Mouse (Mus musculus) ovary, postnatal 10 days (tissue): ENCODE results near the gene Gcn1l1.
A peak's percentile ranks its signal among the peaks of the same experiment; 100 is the strongest.
"Not testable (repeated sequence)": the region's sequence is repeated elsewhere in the genome, so short reads cannot be mapped to it uniquely, and the experiment has no call there.

Experiments
- DNase-seq: peaks from one replicate; pipeline ENCODE4 v3.0.0; 2022; ENCODE audit warnings: low spot score

Gene Gcn1l1

DNA sequence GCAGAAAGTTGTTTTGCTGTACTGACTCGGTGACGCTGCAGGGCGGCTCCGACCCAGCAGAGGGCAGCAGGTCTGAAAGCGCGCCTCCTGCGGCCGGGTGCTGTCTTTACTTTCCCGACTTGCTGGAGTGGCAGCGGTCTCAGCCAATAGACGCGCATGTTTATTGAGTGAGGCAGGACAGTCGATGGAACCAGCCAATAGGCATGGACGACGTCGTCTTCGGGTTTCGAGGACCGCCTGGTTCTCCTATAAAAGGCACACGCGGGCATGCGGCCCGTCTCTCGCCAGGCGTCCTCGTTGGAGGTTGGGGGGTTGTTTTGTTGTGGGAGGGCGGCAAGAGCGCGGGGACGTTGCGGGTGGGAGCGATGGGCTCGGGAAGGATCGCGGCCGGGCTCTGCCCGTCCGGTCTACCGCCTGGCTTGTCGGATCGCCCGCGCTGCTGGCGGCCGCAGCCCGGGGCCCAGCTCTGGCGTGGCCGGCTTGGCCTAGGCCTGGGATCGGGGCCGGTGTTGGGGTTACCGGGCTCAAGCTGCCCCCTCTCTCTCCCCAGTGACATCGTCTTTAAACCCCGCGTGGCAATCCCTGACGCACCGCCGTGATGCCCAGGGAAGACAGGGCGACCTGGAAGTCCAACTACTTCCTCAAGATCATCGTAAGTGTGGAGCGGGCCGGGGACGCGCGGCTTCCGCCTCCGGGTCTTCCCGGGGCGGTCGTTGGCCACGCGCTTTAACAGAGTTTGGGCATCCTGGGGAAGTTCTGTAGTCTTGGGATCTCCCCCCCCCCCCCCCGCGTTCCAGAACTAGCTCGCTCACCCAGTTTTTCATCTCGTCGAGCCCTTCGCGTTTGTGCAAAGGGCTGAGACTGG lies 5.6 kb upstream of the Gcn1l1 start, which contains the start of gene Rplp0:
Rplp0 (plus strand) TSS at position 231 of the 865 bp plus-strand sequence.
- DNase-seq = peak; percentile 100

- DNase-seq = no peak
Measured at GRCm38 (mm10) chr5:115560336-115560905, 4.6 kb upstream of the Gcn1l1 start.

DNA sequence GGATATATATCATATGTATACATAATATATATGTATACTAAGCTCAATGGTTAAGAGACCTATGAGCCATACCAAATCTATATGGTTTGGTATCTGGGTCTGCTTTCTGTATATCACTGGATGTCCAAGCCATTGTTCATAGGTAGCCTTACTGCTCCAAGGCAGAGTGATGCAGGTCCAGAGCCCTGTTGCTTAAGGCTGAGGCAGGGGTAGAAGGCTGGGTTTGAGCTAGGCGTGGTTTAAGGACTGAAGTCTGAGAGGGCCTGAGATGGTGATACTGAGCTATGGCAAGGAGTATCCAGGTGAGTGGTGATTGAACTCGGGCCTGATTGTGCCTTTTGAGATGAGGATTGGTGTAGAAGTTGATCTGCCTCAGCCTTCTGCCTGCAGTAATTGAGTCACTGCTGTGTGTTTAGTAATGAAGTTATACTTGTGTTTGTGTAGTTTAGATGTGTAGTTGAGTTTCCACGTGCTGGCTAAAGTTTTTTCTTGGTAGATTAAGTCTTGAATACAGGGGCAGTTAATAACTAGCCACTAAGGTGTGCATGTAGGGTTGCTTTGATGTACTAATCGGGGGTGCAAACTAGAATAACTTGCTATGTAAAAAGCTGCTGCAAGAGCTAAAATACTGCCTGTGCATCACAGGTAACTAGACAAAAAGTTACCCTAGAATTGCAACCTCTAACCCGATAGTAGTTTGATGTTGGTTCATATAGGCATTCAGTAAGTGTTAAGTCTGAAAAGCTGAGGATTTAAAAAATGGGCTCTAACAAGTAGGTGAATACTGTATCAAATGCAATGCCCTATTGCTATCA lies 1.1 kb upstream of the Gcn1l1 start:
- DNase-seq = no peak

DNA sequence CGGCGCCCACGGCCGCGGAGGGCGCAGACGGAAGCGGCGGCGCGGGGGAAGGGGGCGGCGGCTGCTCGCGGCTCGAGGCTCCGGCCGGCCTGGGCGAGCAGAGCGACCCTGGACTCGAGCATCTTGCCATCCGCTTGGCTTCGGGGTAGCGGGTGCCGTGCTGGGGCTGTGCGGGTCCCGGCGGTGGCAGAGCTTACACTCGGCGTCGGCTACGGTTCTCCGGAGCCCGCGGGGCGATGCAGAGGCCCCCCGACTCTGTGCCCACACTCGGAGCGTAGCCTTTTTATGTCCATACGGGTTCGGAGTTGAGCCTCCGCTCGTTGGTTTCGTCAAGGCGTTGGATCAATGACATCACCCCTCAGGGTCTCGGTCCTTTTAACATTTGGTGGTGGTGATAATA lies 349 bp downstream of the Gcn1l1 start:
- DNase-seq = no peak

GRCm38 (mm10) chr5:115568681-115569080 lies 3.6 kb downstream of the Gcn1l1 start:
- DNase-seq = no peak

- DNase-seq = no peak
Measured at GRCm38 (mm10) chr5:115569308-115569707, 4.3 kb downstream of the Gcn1l1 start.

DNA sequence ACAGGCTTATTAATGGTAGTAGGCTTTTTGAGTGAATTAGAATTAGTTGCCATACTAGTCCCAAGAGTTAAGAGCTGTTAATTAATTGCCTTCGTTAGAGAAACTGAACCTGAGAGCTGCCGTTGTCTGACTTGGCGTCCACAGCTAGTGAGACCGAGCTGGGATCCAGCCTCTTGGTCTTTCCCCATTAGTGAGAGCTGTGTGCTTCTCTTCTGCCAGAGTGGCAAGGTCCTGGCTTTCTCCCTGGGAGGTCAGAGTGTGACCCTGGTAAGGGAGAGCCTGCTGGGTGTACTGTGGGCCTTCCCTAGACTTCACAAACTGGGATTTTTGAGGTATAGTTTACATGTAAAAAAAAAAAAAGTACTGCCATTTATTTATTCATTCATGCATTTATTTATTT lies 4.7 kb downstream of the Gcn1l1 start:
- no peak for DNase-seq

DNA sequence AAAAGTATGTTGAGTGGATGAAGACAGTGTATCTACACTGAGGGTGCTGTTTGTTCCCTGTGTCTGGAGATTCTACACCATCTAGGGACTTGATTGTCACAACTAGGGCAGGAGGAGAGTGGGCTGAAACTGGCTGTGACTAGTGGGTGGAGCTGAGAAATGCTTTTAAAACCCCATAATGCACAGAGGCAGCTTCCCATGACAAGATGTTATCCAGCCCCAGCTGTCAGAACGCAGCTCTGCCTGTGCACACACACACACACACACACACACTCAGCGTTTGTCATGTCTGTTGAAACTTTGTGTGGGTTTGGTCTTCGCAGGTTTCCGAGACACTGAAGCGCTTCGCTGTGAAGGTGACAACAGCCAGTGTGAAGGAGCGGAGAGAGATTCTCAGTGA lies 6.0 kb downstream of the Gcn1l1 start:
- DNase-seq = no peak

GRCm38 (mm10) chr5:115572679-115573535 lies 7.9 kb downstream of the Gcn1l1 start:
- DNase-seq = no peak

GRCm38 (mm10) chr5:115574992-115575391 lies 9.9 kb downstream of the Gcn1l1 start:
- peak; percentile 21 for DNase-seq

GRCm38 (mm10) chr5:115577686-115578085 lies 12.6 kb downstream of the Gcn1l1 start:
- not testable (repeated sequence) for DNase-seq

DNA sequence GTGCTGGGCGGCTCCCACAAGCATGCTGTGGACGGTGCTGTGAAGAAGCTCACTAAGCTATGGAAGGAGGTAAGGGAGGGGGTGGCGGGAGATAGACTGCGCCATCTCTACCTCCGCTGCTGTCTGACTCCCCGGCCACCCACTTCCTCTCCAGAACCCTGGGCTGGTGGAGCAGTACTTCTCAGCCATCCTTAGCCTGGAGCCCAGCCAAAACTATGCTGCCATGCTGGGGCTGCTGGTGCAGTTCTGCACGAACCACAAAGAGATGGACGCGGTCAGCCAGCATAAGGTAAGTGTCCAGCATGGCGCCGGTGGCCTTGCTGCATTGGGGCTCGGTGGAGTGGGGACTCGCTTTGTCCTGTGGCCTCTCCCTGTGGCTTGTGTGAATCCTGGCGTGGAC lies 13.9 kb downstream of the Gcn1l1 start:
- DNase-seq = no peak

DNA sequence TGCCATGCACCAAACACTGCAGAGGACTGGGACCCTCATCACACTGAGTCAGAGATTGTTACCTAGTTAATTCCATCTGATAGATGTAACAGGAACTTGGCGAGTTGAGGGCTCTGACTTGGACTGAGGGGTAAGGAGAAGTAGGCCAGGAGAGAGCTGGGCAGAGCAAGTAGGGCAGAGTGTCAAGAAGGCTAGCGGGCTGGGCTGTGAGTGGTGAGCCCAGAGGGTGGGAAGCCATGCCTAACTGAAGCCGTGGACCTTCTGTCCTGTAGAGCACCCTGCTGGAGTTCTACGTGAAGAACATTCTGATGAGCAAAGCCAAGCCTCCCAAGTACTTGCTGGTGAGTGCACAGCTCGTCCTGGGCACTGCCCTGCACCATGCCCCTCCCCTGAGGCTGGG lies 14.3 kb downstream of the Gcn1l1 start:
- no peak for DNase-seq

GRCm38 (mm10) chr5:115580229-115581001 lies 15.4 kb downstream of the Gcn1l1 start:
- no peak for DNase-seq

DNA sequence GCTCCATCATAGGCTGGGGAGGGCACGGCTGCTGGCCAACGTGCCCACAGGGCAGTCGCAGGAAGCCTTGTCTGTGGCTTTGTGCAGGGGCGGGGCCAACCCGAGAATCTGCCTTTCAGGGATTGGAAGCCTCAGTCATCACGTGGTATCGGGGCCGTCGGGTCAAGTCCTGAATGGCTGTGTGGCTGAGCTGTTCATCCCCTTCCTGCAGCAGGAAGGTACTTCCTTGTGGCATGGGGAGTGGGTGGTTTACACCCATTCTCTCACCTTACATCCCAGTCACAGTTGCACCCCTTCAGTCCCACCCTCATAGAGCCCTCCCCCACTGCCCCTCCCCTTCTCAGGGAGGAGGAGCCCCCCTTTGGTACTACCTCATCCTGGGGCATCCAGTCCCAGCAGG lies 16.6 kb downstream of the Gcn1l1 start:
- DNase-seq = no peak

GRCm38 (mm10) chr5:115585616-115586015 lies 20.6 kb downstream of the Gcn1l1 start:
- no peak for DNase-seq

DNA sequence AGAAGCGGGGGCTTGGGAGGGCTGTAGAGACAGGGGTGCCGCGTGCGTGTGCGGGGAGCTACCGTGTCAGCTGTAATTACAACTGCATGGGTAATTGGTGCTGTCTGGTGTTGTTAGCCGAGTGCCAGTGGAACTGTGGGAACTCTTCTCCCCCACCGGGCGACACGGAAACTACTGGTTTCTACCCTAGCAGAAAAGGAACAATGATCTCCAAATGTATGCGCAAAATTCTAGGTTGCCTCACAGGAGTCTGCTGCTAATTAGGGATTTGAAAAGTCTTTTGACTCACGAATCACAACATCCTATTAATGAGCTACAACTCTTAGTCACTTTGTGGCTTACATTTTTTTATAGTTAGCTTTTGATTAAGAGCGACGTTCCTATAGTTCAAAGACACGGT lies 21.1 kb downstream of the Gcn1l1 start:
- DNase-seq = no peak

DNA sequence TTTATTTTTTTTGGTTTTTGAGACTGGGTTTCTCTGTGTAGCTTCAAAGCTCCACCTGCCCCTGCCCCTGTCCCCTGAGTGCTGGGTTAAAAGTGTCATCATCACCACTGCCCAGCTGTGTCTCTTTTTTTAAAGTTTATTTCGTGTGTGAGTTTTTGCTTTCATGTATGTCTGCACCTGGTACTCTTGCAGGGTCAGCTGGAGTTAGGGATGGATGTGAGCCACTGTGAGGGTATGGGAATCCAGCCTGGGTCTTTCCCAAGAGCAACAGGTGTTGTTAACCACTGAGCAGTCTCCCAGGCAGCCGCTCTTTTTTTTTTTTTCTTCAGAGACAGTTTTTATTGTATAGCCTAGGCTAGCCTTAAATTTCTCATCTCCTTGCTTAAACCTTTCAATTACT lies 21.7 kb downstream of the Gcn1l1 start:
- DNase-seq = no peak

DNA sequence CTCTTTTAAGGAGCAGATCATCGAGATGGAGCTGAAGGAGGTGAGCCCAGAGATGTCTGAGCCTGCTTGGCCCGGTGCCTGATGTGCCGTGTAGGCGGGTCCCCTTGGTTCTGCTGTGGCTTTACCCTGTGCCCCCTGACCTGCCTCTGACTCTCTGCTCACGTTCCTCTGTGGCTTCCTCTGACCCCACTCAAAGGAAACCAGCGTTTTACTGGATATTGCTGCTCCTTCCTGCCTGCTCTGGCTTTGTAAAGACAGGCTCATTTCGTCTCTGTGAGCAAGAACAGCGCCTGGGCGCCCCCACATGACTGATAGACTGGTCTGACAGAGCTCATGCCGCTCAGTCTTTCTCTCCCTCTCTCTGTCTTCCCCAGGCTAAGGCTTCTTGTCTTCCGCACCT lies 26.0 kb downstream of the Gcn1l1 start:
- DNase-seq = no peak

DNA sequence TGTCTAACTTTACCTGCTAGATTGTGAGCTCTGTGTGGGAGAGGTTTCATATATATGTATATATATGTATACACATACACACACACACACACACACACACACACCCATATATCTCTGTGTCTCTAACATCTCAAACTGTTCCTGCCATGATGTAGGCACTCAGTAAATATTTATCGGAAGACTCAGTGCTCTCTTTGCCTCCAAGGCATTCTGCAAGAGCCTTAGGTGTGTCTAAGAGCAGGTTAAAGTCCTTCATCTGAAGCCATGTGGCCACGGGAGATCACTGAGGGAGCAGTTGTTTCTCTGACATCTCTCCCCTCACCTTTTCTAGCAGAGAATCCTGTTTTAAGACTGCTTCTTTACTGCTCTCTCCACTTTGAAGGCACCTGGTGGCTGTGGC lies 26.5 kb downstream of the Gcn1l1 start:
- no peak for DNase-seq

DNA sequence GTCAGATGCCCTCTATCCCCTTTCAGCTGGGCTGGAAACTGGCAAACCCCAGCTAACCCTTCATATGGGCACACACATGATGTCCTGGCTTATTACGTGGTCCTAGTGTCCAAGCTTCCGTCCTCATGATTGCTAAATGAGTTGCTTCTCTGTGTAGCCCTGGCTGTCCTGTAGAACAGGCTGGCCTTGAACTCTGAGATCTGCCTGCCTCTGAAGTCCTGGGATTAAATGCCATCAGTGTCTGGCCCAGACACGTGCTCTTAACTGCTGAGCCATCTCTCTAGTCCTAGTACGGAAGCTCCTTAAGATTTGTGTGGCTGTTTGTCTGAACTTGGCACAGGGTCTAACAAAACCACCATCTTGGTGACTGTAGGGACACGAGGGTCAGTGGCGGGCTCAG lies 38.5 kb downstream of the Gcn1l1 start:
- no peak for DNase-seq
